Mouse (Mus musculus) forebrain, embryonic 14.5 days (tissue): ENCODE results near the gene Elk3. TPM values are rescaled to one million over a fixed set of nuclear protein-coding genes. Genes with fewer than 3 reads are reported as not detected.

Experiments used
- ATAC-seq: fragments of 200-750 bp; cut with Nextera tagmentation; 2 replicates; pipeline ENCODE4 v1.8.0; 2017; ENCODE audit warnings: mild to moderate bottlenecking, moderate library complexity
- DNase-seq: peaks from one replicate; pipeline ENCODE4 v3.0.0-alpha.2; 2015; ENCODE audit warnings: low spot score
- H3K27ac ChIP-seq: fragments of 300-500 bp; sonication (generic); 2 replicates; pipeline ENCODE4 v1.5.1; 2014; ENCODE audit warnings: low read depth, mild to moderate bottlenecking, control low read depth, low read length, moderate library complexity
- H3K27me3 ChIP-seq: fragments of 300-500 bp; sonication (generic); replicated peaks from 2 replicates; pipeline ENCODE4 v1.6.1; 2014; ENCODE audit warnings: low read length, control low read depth, mixed read lengths; ENCODE audit not compliant: control insufficient read depth, insufficient read depth
- H3K36me3 ChIP-seq: fragments of 300-500 bp; sonication (generic); 2 replicates; pipeline ENCODE4 v1.6.1; 2014; ENCODE audit warnings: low read length, control low read depth; ENCODE audit not compliant: control insufficient read depth, insufficient read depth
- H3K4me1 ChIP-seq: fragments of 300-500 bp; sonication (generic); 2 replicates; pipeline ENCODE4 v1.6.1; 2014; ENCODE audit warnings: antibody characterized with exemption, low read length, control low read depth; ENCODE audit not compliant: control insufficient read depth, insufficient read depth
- H3K4me2 ChIP-seq: fragments of 300-500 bp; sonication (generic); 2 replicates; pipeline ENCODE4 v1.6.1; 2014; ENCODE audit warnings: mild to moderate bottlenecking, control low read depth, low read length
- H3K4me3 ChIP-seq: fragments of 300-500 bp; sonication (generic); 2 replicates; pipeline ENCODE4 v1.5.1; 2014; ENCODE audit warnings: low read depth, low read length, control low read depth
- H3K9ac ChIP-seq: fragments of 300-500 bp; sonication (generic); 2 replicates; pipeline ENCODE4 v1.6.1; 2014; ENCODE audit warnings: mild to moderate bottlenecking, low read length, control low read depth, moderate library complexity
- H3K9me3 ChIP-seq: fragments of 300-500 bp; sonication (generic); replicated peaks from 2 replicates; pipeline ENCODE4 v1.6.1; 2016; ENCODE audit warnings: low read length, control low read depth, mixed read lengths; ENCODE audit not compliant: control insufficient read depth
- WGBS: fragments of 180-500 bp; shearing (Covaris S2); extraction: QIAGEN DNeasy Blood & Tissue Kit; methylation state at CpG from one replicate; pipeline ENCODE4 v1.1.7; 2014; 5-methylcytosine and 5-hydroxymethylcytosine counted together
- polyA plus RNA-seq: library from polyadenylated mRNA; unstranded; fragments of >200 nt; fragmentation: Nextera tagmentation; extraction: Ambion mirVana; gene quantifications from 2 replicates; pipeline ENCODE4 v1.2.1, GENCODE M21; 2014

Gene Elk3
- polyA plus RNA-seq, 1 experiment from 2014 or later: 7.0 TPM

DNA sequence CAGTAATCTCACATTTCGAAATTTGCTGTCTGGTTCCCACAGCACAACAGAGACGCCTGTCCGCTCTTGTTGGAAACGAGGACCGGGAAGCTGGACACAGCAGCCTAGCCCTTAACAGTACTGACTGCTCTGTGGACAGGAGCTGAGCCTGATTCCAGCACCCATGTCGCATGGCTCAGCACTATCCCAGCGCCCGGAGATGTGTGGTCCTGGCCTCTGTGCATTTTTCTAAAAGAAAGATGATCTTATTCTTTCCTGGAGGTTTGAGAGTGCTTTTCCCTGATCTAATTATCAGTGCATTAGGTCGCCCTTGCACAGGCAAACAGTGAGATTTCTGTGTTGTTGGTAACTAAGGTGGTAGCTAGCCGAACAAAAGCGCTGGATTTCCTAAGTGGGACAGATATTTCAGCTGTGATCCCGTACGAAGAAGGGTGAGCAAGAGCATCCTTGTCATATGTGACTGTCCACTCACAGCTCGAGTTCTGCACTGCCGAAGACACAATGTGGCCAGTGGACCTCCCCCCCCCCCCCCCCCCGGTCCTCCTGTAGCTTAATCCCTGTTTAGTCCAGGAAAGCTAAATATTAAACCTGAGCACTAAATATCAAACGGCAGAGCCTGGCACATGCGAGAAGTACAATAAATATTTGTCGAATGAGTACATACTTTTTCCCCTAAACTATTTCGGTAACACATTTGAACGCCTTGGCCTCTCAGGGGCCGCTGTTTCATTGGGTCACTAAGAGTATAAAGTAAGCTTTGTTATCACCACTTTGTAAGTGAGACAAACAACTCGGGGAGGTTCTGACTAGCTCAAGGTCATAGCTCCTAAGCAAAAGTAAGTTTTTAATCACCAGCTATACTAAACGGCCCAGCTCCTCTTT is 60.3 kb downstream of the Elk3 start:
- no peak overlapping the region for H3K9ac ChIP-seq
- peaks cover 21% of the 10 kb centered on the region for H3K4me1 ChIP-seq
- DNase-seq: no peak
- H3K4me3 ChIP-seq: no peak overlapping the region
- H3K36me3 ChIP-seq: peaks cover 15% of the 10 kb centered on the region; the same call in 1 of the 2 replicates
- 64% methylated on average over 24 of the region's 24 CpGs for WGBS
- H3K9me3 ChIP-seq: no peaks in the 10 kb centered on the region
- no peak overlapping the region for H3K27ac ChIP-seq
- no peak for ATAC-seq
- no peaks in the 10 kb centered on the region for H3K27me3 ChIP-seq
- H3K4me2 ChIP-seq: no peak overlapping the region

DNA sequence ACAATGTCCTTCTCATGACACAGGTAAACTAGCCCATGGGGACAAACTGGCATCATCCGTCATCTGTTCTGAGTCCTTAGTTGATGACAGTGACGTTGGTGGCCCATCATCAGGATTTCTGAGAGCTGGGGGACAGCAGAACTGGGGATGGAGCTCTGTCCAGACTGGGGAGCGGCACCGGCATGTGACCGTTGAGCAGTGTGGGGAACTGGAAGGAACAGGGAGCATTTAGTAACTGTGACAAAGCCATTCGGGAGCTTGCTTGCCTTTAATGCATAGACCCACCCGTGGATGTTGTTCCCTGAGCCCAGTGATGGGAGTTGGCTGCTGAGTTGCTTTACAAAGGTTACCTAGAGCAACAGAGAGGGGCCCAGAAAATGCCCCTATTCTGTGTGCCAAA is 61.0 kb downstream of the Elk3 start:
- H3K27ac ChIP-seq: no peak overlapping the region
- H3K9me3 ChIP-seq: no peaks in the 10 kb centered on the region
- H3K4me2 ChIP-seq: no peak overlapping the region
- peaks cover 14% of the 10 kb centered on the region for H3K4me1 ChIP-seq
- no peak overlapping the region for H3K4me3 ChIP-seq
- ATAC-seq (no peak), DNase-seq (no peak)
- WGBS: 63% methylated on average over 7 of the region's 7 CpGs
- no peak overlapping the region for H3K9ac ChIP-seq
- peaks cover 17% of the 10 kb centered on the region; the same call in 1 of the 2 replicates for H3K36me3 ChIP-seq
- H3K27me3 ChIP-seq: no peaks in the 10 kb centered on the region

DNA sequence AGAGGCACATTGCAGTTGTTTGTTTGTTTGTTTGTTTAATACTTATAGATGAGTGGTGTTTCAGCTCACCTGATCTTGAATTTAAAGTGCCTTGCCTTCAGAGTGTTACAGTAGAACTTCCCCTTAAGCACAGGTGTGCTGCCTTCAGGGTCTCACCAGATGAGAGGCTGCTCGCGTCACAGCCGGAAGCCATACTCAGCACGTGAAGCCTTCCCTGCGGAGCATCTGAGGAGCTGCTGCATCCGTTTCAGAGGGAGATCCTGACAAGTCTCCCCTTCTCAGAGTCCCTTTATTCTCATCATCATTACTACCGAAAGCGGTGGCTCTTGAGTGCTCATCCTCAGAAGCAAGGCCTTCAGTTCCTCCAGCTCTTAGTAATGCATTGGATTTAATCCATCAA is 62.5 kb downstream of the Elk3 start:
- no peaks in the 10 kb centered on the region for H3K9me3 ChIP-seq
- H3K36me3 ChIP-seq: peaks cover 17% of the 10 kb centered on the region; the same call in 1 of the 2 replicates
- peaks cover 9% of the 10 kb centered on the region; the same call in 1 of the 2 replicates for H3K4me1 ChIP-seq
- H3K27ac ChIP-seq: no peak overlapping the region
- no peaks in the 10 kb centered on the region for H3K27me3 ChIP-seq
- DNase-seq (no peak), ATAC-seq (no peak)
- H3K9ac ChIP-seq: no peak overlapping the region
- no peak overlapping the region for H3K4me3 ChIP-seq
- no peak overlapping the region for H3K4me2 ChIP-seq
- WGBS: 80% methylated on average over 8 of the region's 8 CpGs

DNA sequence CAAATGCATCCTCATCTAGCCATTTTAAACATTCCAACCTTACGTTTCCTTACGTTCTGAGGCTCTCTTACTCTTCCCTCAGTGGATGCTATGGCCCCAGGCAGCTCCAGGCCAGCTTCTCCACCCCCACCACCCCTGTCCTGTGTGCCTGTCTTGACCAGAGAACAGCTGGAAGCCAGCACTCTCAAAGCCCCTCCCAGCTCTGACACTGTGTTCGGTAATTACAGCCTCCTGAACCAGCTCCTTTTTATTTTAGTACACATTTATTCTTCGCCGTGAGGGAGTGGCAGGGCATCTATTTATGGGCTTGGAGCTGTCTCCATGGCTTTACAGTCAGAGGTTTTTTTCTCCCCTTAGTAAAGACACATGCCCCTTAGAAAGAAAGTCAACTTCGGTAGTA is 63.0 kb downstream of the Elk3 start:
- Histone ChIP-seq H3K4me3 (no peak overlapping the region), H3K36me3 (peaks cover 17% of the 10 kb centered on the region; the same call in 1 of the 2 replicates), H3K9ac (no peak overlapping the region), H3K4me2 (no peak overlapping the region), H3K27me3 (no peaks in the 10 kb centered on the region), H3K4me1 (peaks cover 9% of the 10 kb centered on the region; the same call in 1 of the 2 replicates), H3K9me3 (no peaks in the 10 kb centered on the region), H3K27ac (no peak overlapping the region)
- 52% methylated on average over 6 of the region's 6 CpGs for WGBS
- ATAC-seq: no peak
- DNase-seq: no peak

DNA sequence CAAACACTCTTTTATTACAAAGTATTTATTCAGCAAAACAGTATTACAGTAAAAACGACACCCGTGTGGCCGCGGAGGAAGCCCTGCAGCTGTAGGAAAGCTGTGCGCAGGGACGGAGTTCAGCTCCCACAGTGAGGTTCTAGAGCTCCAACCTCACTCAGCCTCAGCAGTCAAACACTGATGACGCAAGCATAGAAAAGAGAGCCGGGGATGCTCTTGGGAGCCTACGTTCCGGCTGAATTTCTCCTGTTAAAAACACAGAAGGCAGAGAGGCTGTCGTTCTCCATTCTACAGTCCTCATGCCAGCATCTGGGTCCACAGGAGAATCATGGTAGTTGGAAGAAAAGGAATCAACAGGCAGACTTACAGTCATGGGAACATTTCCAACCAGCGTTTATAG is 63.5 kb downstream of the Elk3 start:
- no peak overlapping the region for H3K4me3 ChIP-seq
- DNase-seq (no peak), ATAC-seq (no peak)
- H3K27ac ChIP-seq: no peak overlapping the region
- H3K27me3 ChIP-seq: no peaks in the 10 kb centered on the region
- no peaks in the 10 kb centered on the region for H3K9me3 ChIP-seq
- peaks cover 9% of the 10 kb centered on the region; the same call in 1 of the 2 replicates for H3K4me1 ChIP-seq
- H3K9ac ChIP-seq: no peak overlapping the region
- 88% methylated on average over 12 of the region's 12 CpGs for WGBS
- no peak overlapping the region for H3K4me2 ChIP-seq
- H3K36me3 ChIP-seq: peaks cover 17% of the 10 kb centered on the region; the same call in 1 of the 2 replicates

DNA sequence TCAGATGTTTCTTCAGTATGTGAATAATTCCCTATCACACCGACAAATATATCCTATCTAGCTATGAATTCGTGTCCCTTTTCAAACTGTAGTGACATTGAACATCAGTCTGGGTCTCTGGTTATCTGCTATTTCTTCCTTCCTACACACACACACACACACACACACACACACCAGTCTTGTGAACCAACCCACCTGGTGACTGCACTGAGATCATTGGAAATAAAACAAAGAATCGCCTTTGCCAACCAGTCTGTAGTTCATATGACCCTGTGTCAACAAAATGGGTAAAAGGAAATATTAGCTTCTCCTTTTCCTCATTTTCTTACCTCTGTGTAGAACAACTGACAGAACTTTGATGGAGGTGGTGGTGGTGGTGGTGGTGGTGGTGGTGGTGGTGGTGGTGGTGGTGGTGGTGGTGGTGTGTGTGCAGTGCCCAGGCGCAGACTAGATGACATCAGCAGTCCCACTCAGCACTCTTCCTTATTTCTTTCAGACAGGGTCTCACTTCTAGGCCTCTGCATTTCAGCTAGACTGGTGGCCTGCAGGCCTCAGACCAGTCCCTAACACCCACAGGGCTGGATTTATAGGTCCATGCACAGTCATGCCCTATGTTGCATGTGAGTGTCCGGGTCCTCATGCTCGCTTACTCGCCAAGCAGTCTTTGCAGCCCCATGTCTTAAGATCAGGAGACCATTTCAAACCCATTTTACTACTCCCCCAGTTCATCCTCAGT is 64.6 kb downstream of the Elk3 start:
- Histone ChIP-seq H3K27me3 (no peaks in the 10 kb centered on the region), H3K4me3 (no peak overlapping the region), H3K9me3 (no peaks in the 10 kb centered on the region), H3K36me3 (peaks cover 27% of the 10 kb centered on the region), H3K4me2 (no peak overlapping the region), H3K27ac (no peak overlapping the region), H3K4me1 (peaks cover 9% of the 10 kb centered on the region; the same call in 1 of the 2 replicates), H3K9ac (no peak overlapping the region)
- WGBS: 95% methylated on average over 7 of the region's 7 CpGs
- ATAC-seq (no peak), DNase-seq (no peak)

DNA sequence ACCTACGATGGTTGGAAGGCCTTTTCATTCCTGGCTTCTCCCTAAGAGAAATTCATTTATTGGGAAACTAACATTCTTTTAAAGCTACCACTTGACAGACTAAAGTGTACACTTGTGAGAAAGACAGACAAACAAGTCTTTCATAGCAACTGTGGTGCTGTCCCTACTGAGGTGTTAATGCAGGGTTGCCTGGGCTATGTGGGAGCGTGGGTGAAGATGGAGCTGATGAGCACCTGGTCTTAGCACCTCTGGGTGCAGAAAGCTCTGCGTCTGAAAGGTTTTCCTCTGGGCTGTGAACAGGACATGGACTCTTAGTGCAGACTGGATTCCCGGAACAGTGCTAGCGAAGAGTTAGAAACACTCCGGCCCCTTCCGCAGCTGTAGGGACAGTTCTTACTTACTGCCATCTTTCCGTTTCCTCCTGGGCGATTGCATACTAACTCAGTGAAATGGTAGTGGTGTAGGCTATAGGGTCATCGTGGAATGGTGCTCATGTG is 66.7 kb downstream of the Elk3 start:
- Histone ChIP-seq H3K9me3 (no peaks in the 10 kb centered on the region), H3K36me3 (peaks cover 42% of the 10 kb centered on the region), H3K27me3 (no peaks in the 10 kb centered on the region), H3K27ac (no peak overlapping the region), H3K4me1 (0 out of 2 replicates have a peak, but pooled peaks cover 4% of the 10 kb centered on the region), H3K4me2 (no peak overlapping the region), H3K4me3 (no peak overlapping the region), H3K9ac (no peak overlapping the region)
- DNase-seq (no peak), ATAC-seq (no peak)
- 82% methylated on average over 10 of the region's 10 CpGs for WGBS

DNA sequence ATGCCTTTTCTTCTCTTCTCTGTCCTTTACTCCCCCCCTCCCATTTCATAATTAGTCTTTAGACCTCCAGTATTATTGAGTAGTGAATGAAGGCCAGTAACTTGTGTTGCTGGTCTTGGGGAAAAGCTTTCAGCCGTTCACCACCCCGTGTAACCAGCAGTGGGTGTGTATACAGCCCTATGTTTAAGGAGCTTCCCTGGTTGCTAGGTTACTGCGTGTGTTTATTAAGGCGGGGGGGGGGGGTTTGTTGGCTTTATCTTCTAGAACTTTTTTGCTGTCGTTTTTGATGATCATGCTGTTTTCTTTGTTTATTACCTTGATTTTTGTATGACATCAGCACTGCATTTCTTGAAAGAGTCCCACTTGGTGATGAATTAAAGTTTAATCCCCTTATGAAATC is 68.1 kb downstream of the Elk3 start:
- WGBS: 3% methylated on average over 5 of the region's 5 CpGs
- Histone ChIP-seq H3K4me3 (no peak overlapping the region), H3K4me1 (0 out of 2 replicates have a peak, but pooled peaks cover under 1% of the 10 kb centered on the region), H3K9me3 (no peaks in the 10 kb centered on the region), H3K4me2 (no peak overlapping the region), H3K27ac (no peak overlapping the region), H3K36me3 (peaks cover 48% of the 10 kb centered on the region), H3K9ac (no peak overlapping the region), H3K27me3 (no peaks in the 10 kb centered on the region)
- ATAC-seq (no peak), DNase-seq (no peak)
